Mouse (Mus musculus) MEL (cell line): Measurements from ENCODE around the gene Oas1d. TPM values are rescaled to one million over a fixed set of nuclear protein-coding genes. Genes with fewer than 3 reads are reported as not detected.
A peak's percentile ranks its signal among the peaks of the same experiment; 100 is the strongest.

Experiments used
- DNase-seq: peaks from one replicate; pipeline ENCODE4 v3.0.0; 2011; ENCODE audit warnings: low read depth, low spot score
- H3K27ac ChIP-seq: 2 replicates; pipeline ENCODE4 v1.5.1; 2012; ENCODE audit warnings: low read depth, mild to moderate bottlenecking, control low read depth, low read length, moderate library complexity; ENCODE audit not compliant: control insufficient read depth
- H3K27me3 ChIP-seq, 2 experiments: fragments of 150-350 bp in 1 of 2; sonication (generic) in 1 of 2; 2 replicates each; pipeline ENCODE4 v1.6.1; 2012; ENCODE audit warnings: low read length in 2 of 2, mild to moderate bottlenecking in 2 of 2, improper control_type of control experiment in 1 of 2, moderate library complexity in 1 of 2; ENCODE audit not compliant: insufficient read depth in 2 of 2, control insufficient read depth in 1 of 2
- H3K36me3 ChIP-seq, 2 experiments: 2 replicates each; pipeline ENCODE4 v1.6.1; 2012 to 2014; ENCODE audit warnings: low read length in 2 of 2, improper control_type of control experiment in 1 of 2, inconsistent platforms in 1 of 2, mild to moderate bottlenecking in 1 of 2; ENCODE audit not compliant: insufficient read depth in 2 of 2, control insufficient read depth in 1 of 2
- H3K4me1 ChIP-seq, 2 experiments: fragments of 150-350 bp in 1 of 2; sonication (generic) in 1 of 2; 2 replicates each; pipeline ENCODE4 v1.6.1; 2012; ENCODE audit warnings: low read length in 2 of 2, improper control_type of control experiment in 1 of 2, mild to moderate bottlenecking in 1 of 2; ENCODE audit not compliant: insufficient read depth in 2 of 2, control insufficient read depth in 1 of 2
- H3K4me3 ChIP-seq, 2 experiments: fragments of 150-350 bp in 1 of 2; sonication (generic) in 1 of 2; 2 replicates each; pipeline ENCODE4 v1.5.1; 2012; ENCODE audit warnings: low read depth in 2 of 2, low read length in 2 of 2, mild to moderate bottlenecking in 2 of 2, moderate library complexity in 2 of 2, control low read depth in 1 of 2, improper control_type of control experiment in 1 of 2; ENCODE audit not compliant: control insufficient read depth in 1 of 2, insufficient read depth in 1 of 2
- H3K79me2 ChIP-seq: 2 replicates; pipeline ENCODE4 v1.6.1; 2012; ENCODE audit warnings: mild to moderate bottlenecking, low read length, moderate library complexity; ENCODE audit not compliant: control insufficient read depth, poor library complexity, insufficient read depth
- H3K9ac ChIP-seq: 2 replicates; pipeline ENCODE4 v1.6.1; 2012; ENCODE audit warnings: low read depth, mild to moderate bottlenecking, control low read depth, low read length, moderate library complexity; ENCODE audit not compliant: control insufficient read depth, poor library complexity, severe bottlenecking
- H3K9me3 ChIP-seq: fragments of 150-350 bp; sonication (generic); replicated peaks from 2 replicates; pipeline ENCODE4 v1.6.1; 2012; ENCODE audit warnings: mild to moderate bottlenecking, low read length, improper control_type of control experiment, moderate library complexity; ENCODE audit not compliant: insufficient read depth
- BHLHE40 ChIP-seq: IDR thresholded peaks from 2 replicates; pipeline ENCODE4 v1.6.1; 2012; ENCODE audit warnings: low read depth, mild to moderate bottlenecking, inconsistent platforms, low read length, improper control_type of control experiment, borderline replicate concordance
- CTCF ChIP-seq, 3 experiments: IDR thresholded peaks in 2 of 3; conservative IDR thresholded peaks in 1 of 3; 2 replicates each; pipeline ENCODE4 v1.5.1; 2011 to 2012; ENCODE audit warnings: low read length in 3 of 3, low read depth in 2 of 3, mild to moderate bottlenecking in 2 of 3, improper control_type of control experiment in 1 of 3, inconsistent platforms in 1 of 3, mixed read lengths in 1 of 3, moderate library complexity in 1 of 3; ENCODE audit not compliant: control insufficient read depth in 1 of 3, insufficient read depth in 1 of 3, poor library complexity in 1 of 3, severe bottlenecking in 1 of 3
- E2F4 ChIP-seq: IDR thresholded peaks from 2 replicates; pipeline ENCODE4 v1.6.1; 2011; ENCODE audit warnings: low read depth, low read length, improper control_type of control experiment, borderline replicate concordance
- ETS1 ChIP-seq: IDR thresholded peaks from 2 replicates; pipeline ENCODE4 v1.6.1; 2012; ENCODE audit warnings: low read depth, mild to moderate bottlenecking, inconsistent platforms, low read length, improper control_type of control experiment, moderate library complexity
- GABPA ChIP-seq: IDR thresholded peaks from 2 replicates; pipeline ENCODE4 v1.6.1; 2012; ENCODE audit warnings: low read depth, mild to moderate bottlenecking, inconsistent platforms, low read length, improper control_type of control experiment, moderate library complexity
- MAFK ChIP-seq: IDR thresholded peaks from 2 replicates; pipeline ENCODE4 v1.6.1; 2011; ENCODE audit warnings: low read depth, mild to moderate bottlenecking, low read length, improper control_type of control experiment, borderline replicate concordance
- MEF2A ChIP-seq: IDR thresholded peaks from 2 replicates; pipeline ENCODE4 v1.6.1; 2014; ENCODE audit warnings: low read depth, mild to moderate bottlenecking, inconsistent platforms, low read length, improper control_type of control experiment; ENCODE audit not compliant: poor library complexity, insufficient replicate concordance, severe bottlenecking; ENCODE audit errors: extremely low read depth
- NRF1 ChIP-seq: IDR thresholded peaks from 2 replicates; pipeline ENCODE4 v1.6.1; 2014; ENCODE audit warnings: low read depth, mild to moderate bottlenecking, inconsistent platforms, low read length, improper control_type of control experiment, moderate library complexity; ENCODE audit not compliant: poor library complexity, insufficient read depth, severe bottlenecking
- POLR2AphosphoS2 ChIP-seq: IDR thresholded peaks from 2 replicates; pipeline ENCODE4 v1.6.1; 2011; ENCODE audit warnings: low read length, improper control_type of control experiment
- RAD21 ChIP-seq: IDR thresholded peaks from 2 replicates; pipeline ENCODE4 v1.6.1; 2011; ENCODE audit warnings: mild to moderate bottlenecking, low read depth, low read length, improper control_type of control experiment
- SIN3A ChIP-seq: IDR thresholded peaks from 2 replicates; pipeline ENCODE4 v1.6.1; 2012; ENCODE audit warnings: low read length, improper control_type of control experiment, inconsistent platforms
- SMC3 ChIP-seq: IDR thresholded peaks from 2 replicates; pipeline ENCODE4 v1.6.1; 2011; ENCODE audit warnings: low read depth, low read length, improper control_type of control experiment
- UBTF ChIP-seq: IDR thresholded peaks from 2 replicates; pipeline ENCODE4 v1.6.1; 2012; ENCODE audit warnings: low read depth, mild to moderate bottlenecking, inconsistent platforms, low read length, improper control_type of control experiment, moderate library complexity, borderline replicate concordance; ENCODE audit not compliant: insufficient read depth
- USF2 ChIP-seq, 2 experiments: IDR thresholded peaks; 2 replicates each; pipeline ENCODE4 v1.6.1; 2011 to 2012; ENCODE audit warnings: improper control_type of control experiment in 2 of 2, low read length in 2 of 2, borderline replicate concordance in 1 of 2, inconsistent platforms in 1 of 2, low read depth in 1 of 2, mild to moderate bottlenecking in 1 of 2; ENCODE audit not compliant: insufficient read depth in 1 of 2
- ZC3H11A ChIP-seq: IDR thresholded peaks from 2 replicates; pipeline ENCODE4 v1.6.1; 2012; ENCODE audit warnings: low read depth, mild to moderate bottlenecking, inconsistent platforms, low read length, improper control_type of control experiment
- ZKSCAN1 ChIP-seq: IDR thresholded peaks from 2 replicates; pipeline ENCODE4 v1.6.1; 2012; ENCODE audit warnings: low read depth, mild to moderate bottlenecking, inconsistent platforms, low read length, improper control_type of control experiment, moderate library complexity
- polyA plus RNA-seq, 2 experiments: library from polyadenylated mRNA; stranded (reverse) in 1 of 2; unstranded in 1 of 2; fragments of >175 nt in 1 of 2; fragments of >200 nt in 1 of 2; gene quantifications; 2 replicates each; pipeline versions ENCODE4 v1.2.1 to v1.2.4; 2012; ENCODE audit warnings: low replicate concordance in 2 of 2, low read depth in 1 of 2; ENCODE audit not compliant: insufficient read length in 2 of 2, insufficient read depth in 1 of 2, missing spikeins in 1 of 2
- total RNA-seq: library from RNA; depleted of rRNA; stranded (reverse); fragments of 300-350 nt; gene quantifications from 2 replicates; pipeline ENCODE4 v1.2.3, GENCODE M21; 2012

Gene Oas1d
- total and polyA plus RNA-seq, 3 experiments: not detected

GRCm38 (mm10) chr5:120927036-120927435 lies 12.7 kb downstream of the Oas1d start:
- Histone ChIP-seq H3K4me1 (no peaks in the 10 kb centered on the region), H3K27ac (no peak overlapping the region), H3K4me3 (no peak overlapping the region), H3K79me2 (no peaks in the 10 kb centered on the region), H3K9ac (no peak overlapping the region), H3K9me3 (no peaks in the 10 kb centered on the region), H3K27me3 (no peaks in the 10 kb centered on the region), H3K36me3 (no peaks in the 10 kb centered on the region)
- no peak for DNase-seq
- TF ChIP-seq CTCF (IDR thresholded peaks at IDR 0.05 in 2 of 3, conservative IDR thresholded peaks at IDR 0.05 in 1 of 3; ENCODE audit: control insufficient read depth in 1 of 3, insufficient read depth in 1 of 3, low read depth in 2 of 3, low read length in 3 of 3, poor library complexity in 1 of 3, severe bottlenecking in 1 of 3): peak in 1 of 3 experiments; percentile 5; a peak in 1 of 6 replicates
- no peak for TF ChIP-seq ZC3H11A

DNA sequence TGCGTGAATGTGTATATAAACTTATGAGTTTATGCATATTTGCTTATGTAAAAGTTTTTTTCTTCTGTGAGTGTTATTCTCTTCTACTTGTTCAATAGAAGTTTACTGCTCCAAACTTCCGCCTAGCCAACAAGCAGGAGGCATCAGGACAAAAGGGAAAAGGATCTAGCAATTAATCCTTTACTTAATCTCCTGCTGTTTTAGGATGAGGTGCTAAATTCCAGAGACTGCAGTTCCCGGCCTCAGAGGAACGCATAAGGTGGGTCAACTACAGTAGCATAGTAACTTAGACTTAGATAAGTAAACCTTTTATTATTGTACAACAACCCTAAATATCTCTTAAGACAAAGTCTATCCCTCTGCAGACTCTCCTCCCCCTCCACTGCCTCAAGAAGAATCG lies 19.6 kb downstream of the Oas1d start:
- no peak overlapping the region for H3K27ac ChIP-seq
- H3K27me3 ChIP-seq: no peaks in the 10 kb centered on the region
- no peaks in the 10 kb centered on the region for H3K4me1 ChIP-seq
- no peak overlapping the region for H3K4me3 ChIP-seq
- TF ChIP-seq SMC3 (no peak), MAFK (no peak), UBTF (no peak), ETS1 (no peak), SIN3A (no peak), POLR2AphosphoS2 (no peak), GABPA (no peak), E2F4 (no peak)
- H3K36me3 ChIP-seq: no peaks in the 10 kb centered on the region
- no peak overlapping the region for H3K9ac ChIP-seq
- no peak for DNase-seq
- H3K9me3 ChIP-seq: no peaks in the 10 kb centered on the region
- H3K79me2 ChIP-seq: no peaks in the 10 kb centered on the region

- Histone ChIP-seq H3K4me3 (no peak overlapping the region), H3K36me3 (no peaks in the 10 kb centered on the region), H3K27me3 (no peaks in the 10 kb centered on the region), H3K9ac (no peak overlapping the region), H3K27ac (no peak overlapping the region)
- DNase-seq: no peak
- no peak for TF ChIP-seq ZKSCAN1
- no peak for TF ChIP-seq USF2 (IDR thresholded peaks at IDR 0.05; ENCODE audit: borderline replicate concordance in 1 of 2, insufficient read depth in 1 of 2, low read depth in 1 of 2, low read length in 2 of 2)
- no peak for TF ChIP-seq MEF2A
- TF ChIP-seq UBTF: no peak
- TF ChIP-seq ETS1: no peak
- TF ChIP-seq BHLHE40: no peak
- TF ChIP-seq NRF1: no peak
- TF ChIP-seq RAD21: no peak
- TF ChIP-seq, all 39 proteins: peak for 0
- Histone ChIP-seq H3K9me3 (no peaks in the 10 kb centered on the region), H3K79me2 (no peaks in the 10 kb centered on the region), H3K4me1 (0 out of 4 replicates have a peak, but pooled peaks cover 0 to 2% of the 10 kb centered on the region in 2 experiments)
Observed at GRCm38 (mm10) chr5:120937841-120938240, 23.5 kb downstream of the Oas1d start.
